Mouse (Mus musculus): ENCODE measurements at regions not wholly inside any gene's neighbourhood (a gene's known extent, or its start where the extent isn't known, plus 50 kb on each side); places are given as distances from the start of the nearest gene placed in this dataset.
A peak's percentile ranks its signal among the peaks of the same experiment; 100 is the strongest.

DNA sequence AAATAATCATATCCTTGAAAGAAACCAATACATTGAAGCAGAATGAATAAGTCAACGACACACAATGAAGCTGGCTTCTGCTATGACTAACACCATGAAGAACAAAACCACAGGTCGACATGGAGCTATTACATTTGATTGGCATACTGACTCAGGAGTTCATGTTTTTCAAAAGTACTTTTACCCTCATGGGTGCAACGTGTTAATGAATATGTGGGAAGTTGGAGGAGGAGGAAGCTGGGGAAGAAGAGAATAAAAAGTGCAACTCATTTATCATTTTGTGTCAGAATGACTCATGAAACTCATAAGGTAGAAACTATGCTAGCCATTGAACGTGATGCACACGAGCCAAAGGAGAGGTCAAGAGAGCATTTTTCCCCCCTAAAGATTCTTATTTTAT is 91.3 kb downstream of the Spry2 start:
- Histone ChIP-seq H3K27ac (no peak overlapping the region), H3K4me3 (no peak overlapping the region), H3K4me2 (replicated peaks) (no peak overlapping the region), H3K27me3 (replicated peaks) (no peaks in the 10 kb centered on the region), H3K9me3 (no peaks in the 10 kb centered on the region), H3K9ac (no peak overlapping the region), H3K4me1 (0 out of 2 replicates have a peak, but pooled peaks cover 3% of the 10 kb centered on the region), H3K36me3 (no peaks in the 10 kb centered on the region)
- WGBS, result 81% methylated on average over 5 of the region's 5 CpGs
- no peak for ATAC-seq (ENCODE audit: low FRiP score, low read depth)

DNA sequence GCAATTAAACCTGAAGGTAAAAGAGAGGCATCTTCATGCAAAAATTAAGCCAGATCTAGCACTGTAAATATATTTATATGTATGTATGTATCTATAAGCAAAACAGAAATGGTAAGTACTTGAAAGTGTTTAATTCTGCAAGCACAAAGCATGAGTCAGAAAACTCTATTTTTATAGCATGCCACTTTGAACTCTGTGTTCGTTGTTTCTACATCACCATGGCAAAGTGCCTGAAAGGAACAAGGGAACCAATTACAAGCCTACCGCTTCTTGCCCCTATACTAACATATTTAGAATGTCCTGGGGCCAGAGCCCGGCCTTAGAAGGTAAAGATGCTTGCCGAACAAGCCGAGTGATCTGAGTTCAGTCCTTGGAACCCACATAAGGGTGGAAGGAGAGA is 91.9 kb downstream of the Spry2 start:
- Histone ChIP-seq H3K4me1 (0 out of 2 replicates have a peak, but pooled peaks cover 3% of the 10 kb centered on the region), H3K4me3 (no peak overlapping the region), H3K9ac (no peak overlapping the region), H3K36me3 (no peaks in the 10 kb centered on the region), H3K9me3 (no peaks in the 10 kb centered on the region), H3K27me3 (replicated peaks) (no peaks in the 10 kb centered on the region), H3K27ac (no peak overlapping the region), H3K4me2 (replicated peaks) (no peak overlapping the region)
- no peak for ATAC-seq (ENCODE audit: low FRiP score, low read depth)
- 80% methylated on average over 5 of the region's 5 CpGs for WGBS

- WGBS, result 24% methylated on average over 7 of the region's 7 CpGs
- no peaks in the 10 kb centered on the region for H3K36me3 ChIP-seq
- no peaks in the 10 kb centered on the region for H3K27me3 ChIP-seq (replicated peaks)
- H3K4me3 ChIP-seq, result no peak overlapping the region
- H3K27ac ChIP-seq, result no peak overlapping the region
- no peaks in the 10 kb centered on the region for H3K9me3 ChIP-seq
- H3K4me1 ChIP-seq, result 0 out of 2 replicates have a peak, but pooled peaks cover 3% of the 10 kb centered on the region
- ATAC-seq (ENCODE audit: low FRiP score, low read depth), result no peak
- H3K9ac ChIP-seq, result no peak overlapping the region
- peak overlapping the region; percentile 45; the same call in 1 of the 2 replicates for H3K4me2 ChIP-seq (replicated peaks)
Measured at GRCm38 (mm10) chr14:105803281-105803680, 93.3 kb downstream of the Spry2 start.

DNA sequence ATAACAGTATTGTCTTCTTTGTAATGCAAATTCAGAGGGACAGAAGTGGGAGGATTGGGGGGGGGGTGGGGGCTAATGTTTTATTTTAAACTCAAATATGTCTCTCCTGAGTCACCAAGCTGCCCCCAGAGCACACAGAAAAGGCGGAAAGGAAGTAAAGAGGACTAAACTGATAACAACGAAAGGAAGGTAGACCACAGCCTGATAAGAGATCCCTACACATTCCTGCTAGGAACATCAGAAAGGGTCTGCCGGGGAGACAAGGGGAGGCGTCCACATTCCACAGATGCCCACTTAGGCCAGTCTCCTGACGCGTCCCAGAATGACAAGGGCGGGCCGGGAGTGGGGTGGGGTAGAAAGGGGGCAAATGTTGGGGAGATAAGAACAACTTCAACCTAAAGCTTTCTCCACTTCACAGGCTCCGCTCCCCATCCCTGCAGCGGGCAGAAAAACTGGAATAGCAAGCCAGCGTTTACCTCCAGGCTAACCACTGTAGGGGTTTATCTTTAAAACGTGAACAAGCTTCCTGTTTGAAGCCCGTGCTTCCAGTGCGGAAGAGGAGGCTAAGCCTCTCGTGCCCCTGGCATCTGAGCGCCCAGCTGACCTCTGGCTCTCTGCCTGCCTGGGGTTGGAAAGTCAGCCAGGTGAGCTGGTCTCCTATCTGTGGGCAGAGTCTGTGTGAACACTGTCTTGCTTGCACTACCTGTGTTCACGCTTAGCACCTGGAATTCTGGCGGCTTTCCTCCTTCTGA is 93.9 kb downstream of the Spry2 start:
- Histone ChIP-seq H3K4me2 (replicated peaks) (peak overlapping the region; percentile 45), H3K4me1 (0 out of 2 replicates have a peak, but pooled peaks cover 3% of the 10 kb centered on the region), H3K9me3 (no peaks in the 10 kb centered on the region), H3K4me3 (no peak overlapping the region), H3K9ac (no peak overlapping the region), H3K27ac (no peak overlapping the region), H3K36me3 (no peaks in the 10 kb centered on the region), H3K27me3 (replicated peaks) (no peaks in the 10 kb centered on the region)
- no peak for ATAC-seq (ENCODE audit: low FRiP score, low read depth)
- WGBS, result 13% methylated on average over 18 of the region's 18 CpGs

GRCm38 (mm10) chr14:105800142-105800925 is 96.3 kb downstream of the Spry2 start:
- WGBS, result 85% methylated on average over 13 of the region's 13 CpGs
- Histone ChIP-seq H3K36me3 (no peaks in the 10 kb centered on the region), H3K4me3 (no peak overlapping the region), H3K4me1 (0 out of 2 replicates have a peak, but pooled peaks cover 3% of the 10 kb centered on the region), H3K9me3 (no peaks in the 10 kb centered on the region), H3K4me2 (replicated peaks) (no peak overlapping the region), H3K27me3 (replicated peaks) (no peaks in the 10 kb centered on the region), H3K27ac (no peak overlapping the region), H3K9ac (no peak overlapping the region)
- no peak for ATAC-seq (ENCODE audit: low FRiP score, low read depth)

GRCm38 (mm10) chr14:105799401-105799861 is 97.2 kb downstream of the Spry2 start:
- no peaks in the 10 kb centered on the region for H3K36me3 ChIP-seq
- ATAC-seq (ENCODE audit: low FRiP score, low read depth), result no peak
- H3K9me3 ChIP-seq, result no peaks in the 10 kb centered on the region
- no peak overlapping the region for H3K4me2 ChIP-seq (replicated peaks)
- H3K4me3 ChIP-seq, result no peak overlapping the region
- 0 out of 2 replicates have a peak, but pooled peaks cover 3% of the 10 kb centered on the region for H3K4me1 ChIP-seq
- H3K9ac ChIP-seq, result no peak overlapping the region
- H3K27ac ChIP-seq, result no peak overlapping the region
- no peaks in the 10 kb centered on the region for H3K27me3 ChIP-seq (replicated peaks)
- WGBS, result 46% methylated on average over 3 of the region's 3 CpGs

DNA sequence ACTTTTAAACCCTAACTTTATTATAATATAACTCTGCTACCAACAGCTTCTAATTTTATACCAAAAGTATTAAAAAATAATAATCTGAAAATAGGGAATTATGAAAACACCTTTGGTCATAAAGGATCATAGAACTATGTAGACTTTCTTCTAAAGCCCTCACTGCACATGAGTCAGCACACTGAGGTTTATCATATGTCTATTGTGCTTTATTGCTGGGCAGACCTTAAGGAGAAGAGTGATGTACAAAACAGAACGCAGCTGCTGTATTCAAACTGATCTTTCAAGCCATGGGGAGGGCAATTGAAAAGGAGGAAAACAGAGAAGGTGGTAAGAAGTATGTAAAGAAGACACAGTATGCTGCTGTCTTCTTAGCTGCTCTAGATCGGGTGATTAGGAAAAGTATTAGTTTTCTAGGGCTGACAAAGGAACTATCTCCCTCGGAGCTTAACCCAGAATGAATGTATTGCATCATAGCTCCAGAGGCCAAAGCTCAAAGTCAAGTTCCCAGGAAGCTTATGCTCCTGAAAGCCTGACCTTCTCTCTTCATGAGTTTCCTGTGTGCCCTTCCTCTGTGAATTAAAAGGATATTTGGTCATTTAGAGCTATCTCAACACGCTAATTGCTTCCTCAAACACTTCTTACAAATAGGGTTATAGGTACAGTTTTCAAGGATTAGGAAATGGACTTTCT is 103.5 kb downstream of the Spry2 start:
- H3K9ac ChIP-seq, result no peak overlapping the region
- no peak overlapping the region for H3K4me2 ChIP-seq (replicated peaks)
- ATAC-seq (ENCODE audit: low FRiP score, low read depth), result no peak
- H3K27ac ChIP-seq, result no peak overlapping the region
- no peaks in the 10 kb centered on the region for H3K4me1 ChIP-seq
- 88% methylated on average over 4 of the region's 4 CpGs for WGBS
- H3K36me3 ChIP-seq, result no peaks in the 10 kb centered on the region
- H3K27me3 ChIP-seq (replicated peaks), result no peaks in the 10 kb centered on the region
- no peak overlapping the region for H3K4me3 ChIP-seq
- no peaks in the 10 kb centered on the region for H3K9me3 ChIP-seq

DNA sequence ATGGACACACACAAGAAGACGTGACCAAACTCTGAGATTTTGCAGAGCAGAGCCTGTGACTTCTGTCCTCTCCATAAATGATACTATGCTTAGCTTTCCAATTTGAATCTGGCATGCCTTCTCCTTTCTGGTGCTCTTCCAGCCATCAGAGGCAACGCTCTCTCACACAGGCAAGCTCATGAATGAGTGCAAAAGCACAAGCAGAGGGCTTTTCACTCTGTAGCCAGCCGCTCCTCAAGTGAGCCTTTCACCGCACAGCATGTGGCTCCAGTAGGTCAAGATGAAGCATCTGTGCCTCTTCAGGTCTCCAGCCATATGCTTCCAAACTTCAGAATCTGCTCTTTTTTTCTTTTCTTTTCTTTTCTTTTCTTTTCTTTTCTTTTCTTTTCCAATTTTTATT is 106.2 kb downstream of the Spry2 start:
- H3K9me3 ChIP-seq, result no peaks in the 10 kb centered on the region
- H3K27me3 ChIP-seq (replicated peaks), result no peaks in the 10 kb centered on the region
- no peak overlapping the region for H3K4me3 ChIP-seq
- H3K9ac ChIP-seq, result no peak overlapping the region
- no peaks in the 10 kb centered on the region for H3K4me1 ChIP-seq
- no peak overlapping the region for H3K27ac ChIP-seq
- 94% methylated on average over 4 of the region's 4 CpGs for WGBS
- no peak overlapping the region for H3K4me2 ChIP-seq (replicated peaks)
- no peaks in the 10 kb centered on the region for H3K36me3 ChIP-seq
- no peak for ATAC-seq (ENCODE audit: low FRiP score, low read depth)

DNA sequence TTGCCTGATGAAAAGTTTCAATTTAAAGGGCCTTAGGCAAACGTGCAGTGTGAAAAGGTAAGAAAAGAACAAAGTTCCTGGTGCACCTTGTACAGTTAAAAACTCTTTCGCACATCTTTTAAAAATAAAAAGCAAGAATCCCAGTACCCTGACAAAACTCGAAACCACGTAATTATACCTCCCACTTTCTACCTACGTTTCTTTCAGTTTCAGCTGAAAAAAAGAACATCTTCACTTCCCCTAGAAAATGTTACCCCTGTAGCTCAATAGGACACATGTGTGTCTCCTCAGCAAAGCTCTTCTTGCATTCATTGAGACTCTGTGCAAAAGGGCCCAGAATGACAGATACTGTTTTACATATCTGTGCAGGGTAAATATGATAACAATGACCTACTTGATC is 113.2 kb downstream of the Spry2 start:
- WGBS, result 84% methylated on average over 5 of the region's 5 CpGs
- Histone ChIP-seq H3K27me3 (replicated peaks) (no peaks in the 10 kb centered on the region), H3K9me3 (no peaks in the 10 kb centered on the region), H3K9ac (no peak overlapping the region), H3K27ac (no peak overlapping the region), H3K4me2 (replicated peaks) (no peak overlapping the region), H3K4me3 (no peak overlapping the region), H3K36me3 (no peaks in the 10 kb centered on the region), H3K4me1 (no peaks in the 10 kb centered on the region)
- ATAC-seq (ENCODE audit: low FRiP score, low read depth), result no peak

DNA sequence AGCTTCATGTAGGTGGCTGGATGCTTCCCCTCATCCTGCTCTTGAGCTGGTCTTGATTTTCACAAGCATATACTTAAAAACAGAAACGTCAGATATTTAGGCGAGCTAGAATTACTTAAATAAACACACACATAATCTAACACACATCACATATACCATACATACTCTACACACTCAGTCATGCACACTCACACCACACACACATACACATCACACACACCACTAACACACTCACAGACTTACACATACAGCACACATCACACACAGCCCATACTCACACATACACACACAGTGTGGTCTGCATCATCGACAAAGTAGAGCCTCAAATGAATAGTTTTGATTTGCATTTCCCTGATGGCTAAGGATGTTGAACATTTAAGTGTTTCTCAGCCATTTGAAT is 116.9 kb downstream of the Spry2 start:
- Histone ChIP-seq H3K9me3 (no peaks in the 10 kb centered on the region), H3K27me3 (replicated peaks) (no peaks in the 10 kb centered on the region), H3K9ac (no peak overlapping the region), H3K4me1 (no peaks in the 10 kb centered on the region), H3K27ac (no peak overlapping the region), H3K36me3 (no peaks in the 10 kb centered on the region), H3K4me3 (no peak overlapping the region), H3K4me2 (replicated peaks) (no peak overlapping the region)
- 86% methylated on average over 3 of the region's 3 CpGs for WGBS
- no peak for ATAC-seq (ENCODE audit: low FRiP score, low read depth)

- H3K4me1 ChIP-seq, result no peaks in the 10 kb centered on the region
- H3K9me3 ChIP-seq, result no peaks in the 10 kb centered on the region
- 83% methylated on average over 4 of the region's 4 CpGs for whole genome bisulfite sequencing
- H3K27me3 ChIP-seq (replicated peaks), result no peaks in the 10 kb centered on the region
- no peak overlapping the region for H3K4me2 ChIP-seq (replicated peaks)
- no peaks in the 10 kb centered on the region for H3K36me3 ChIP-seq
- no peak overlapping the region for H3K27ac ChIP-seq
- H3K4me3 ChIP-seq, result no peak overlapping the region
- no peak for ATAC-seq (ENCODE audit: low FRiP score, low read depth)
- H3K9ac ChIP-seq, result no peak overlapping the region
Measured at GRCm38 (mm10) chr14:105779349-105779748, 117.3 kb downstream of the Spry2 start.

- 80% methylated on average over 12 of the region's 12 CpGs for WGBS
- ATAC-seq (ENCODE audit: low FRiP score, low read depth), result no peak
- Histone ChIP-seq H3K4me1 (no peaks in the 10 kb centered on the region), H3K9ac (no peak overlapping the region), H3K4me3 (no peak overlapping the region), H3K36me3 (no peaks in the 10 kb centered on the region), H3K4me2 (replicated peaks) (no peak overlapping the region), H3K9me3 (no peaks in the 10 kb centered on the region), H3K27me3 (replicated peaks) (no peaks in the 10 kb centered on the region), H3K27ac (no peak overlapping the region)
Measured at GRCm38 (mm10) chr14:105773674-105774073, 122.9 kb downstream of the Spry2 start.
